Mouse (Mus musculus): ENCODE measurements around the gene Il22ra2.

The Il22ra2 gene

GRCm38 (mm10) chr10:19621408-19622048 is at the start of gene Il22ra2:
Gene Il22ra2 (plus strand): TSS chr10:19621998.
- DNase-seq, result no peak

- DNase-seq, result no peak
Measured at GRCm38 (mm10) chr10:19577571-19577970, 44.2 kb upstream of the Il22ra2 start.

- DNase-seq, result no peak
Measured at GRCm38 (mm10) chr10:19578001-19578400, 43.8 kb upstream of the Il22ra2 start.

GRCm38 (mm10) chr10:19578409-19578986 is 43.3 kb upstream of the Il22ra2 start:
- DNase-seq, result peak in 1 of 2 experiments; percentile 29

- no peak for DNase-seq
Measured at GRCm38 (mm10) chr10:19580660-19581059, 41.1 kb upstream of the Il22ra2 start.

GRCm38 (mm10) chr10:19581844-19582582 is 39.8 kb upstream of the Il22ra2 start:
- no peak for DNase-seq

- no peak for DNase-seq
Measured at GRCm38 (mm10) chr10:19582806-19583430, 38.9 kb upstream of the Il22ra2 start.

- DNase-seq, result no peak
Measured at GRCm38 (mm10) chr10:19584064-19584463, 37.7 kb upstream of the Il22ra2 start.

GRCm38 (mm10) chr10:19584846-19585245 is 37.0 kb upstream of the Il22ra2 start:
- no peak for DNase-seq

- DNase-seq, result no peak
Measured at GRCm38 (mm10) chr10:19585860-19586259, 35.9 kb upstream of the Il22ra2 start.

- no peak for DNase-seq
Measured at GRCm38 (mm10) chr10:19587281-19587680, 34.5 kb upstream of the Il22ra2 start.

GRCm38 (mm10) chr10:19589626-19590025 is 32.2 kb upstream of the Il22ra2 start:
- DNase-seq, result no peak

- DNase-seq, result no peak
Measured at GRCm38 (mm10) chr10:19591286-19591640, 30.5 kb upstream of the Il22ra2 start.

GRCm38 (mm10) chr10:19591641-19592441 is 30.0 kb upstream of the Il22ra2 start, which contains the start of gene Ifngr1:
Gene Ifngr1 (plus strand): TSS chr10:19591949.
- DNase-seq, result peak; percentile 98 to 99

GRCm38 (mm10) chr10:19592556-19592955 is 29.2 kb upstream of the Il22ra2 start:
- DNase-seq, result no peak

GRCm38 (mm10) chr10:19593296-19593695 is 28.5 kb upstream of the Il22ra2 start:
- no peak for DNase-seq

- DNase-seq, result no peak
Measured at GRCm38 (mm10) chr10:19594201-19594905, 27.4 kb upstream of the Il22ra2 start.

GRCm38 (mm10) chr10:19596866-19597265 is 24.9 kb upstream of the Il22ra2 start:
- DNase-seq, result no peak

GRCm38 (mm10) chr10:19598091-19598490 is 23.7 kb upstream of the Il22ra2 start:
- DNase-seq, result no peak

- no peak for DNase-seq
Measured at GRCm38 (mm10) chr10:19599331-19600092, 22.3 kb upstream of the Il22ra2 start.

GRCm38 (mm10) chr10:19600093-19600420 is 21.7 kb upstream of the Il22ra2 start:
- DNase-seq, result no peak
